Mouse (Mus musculus): ENCODE data around the gene Axin1. TPM values are rescaled to one million over a fixed set of nuclear protein-coding genes. Genes with fewer than 3 reads are reported as not detected.
"Not testable (repeated sequence)": the region's sequence is repeated elsewhere in the genome, so short reads cannot be mapped to it uniquely, and the experiment has no call there.

Axin1 gene
- total RNA-seq, 2 experiments from 2014 or later, result 23.2 to 23.6 TPM

DNA sequence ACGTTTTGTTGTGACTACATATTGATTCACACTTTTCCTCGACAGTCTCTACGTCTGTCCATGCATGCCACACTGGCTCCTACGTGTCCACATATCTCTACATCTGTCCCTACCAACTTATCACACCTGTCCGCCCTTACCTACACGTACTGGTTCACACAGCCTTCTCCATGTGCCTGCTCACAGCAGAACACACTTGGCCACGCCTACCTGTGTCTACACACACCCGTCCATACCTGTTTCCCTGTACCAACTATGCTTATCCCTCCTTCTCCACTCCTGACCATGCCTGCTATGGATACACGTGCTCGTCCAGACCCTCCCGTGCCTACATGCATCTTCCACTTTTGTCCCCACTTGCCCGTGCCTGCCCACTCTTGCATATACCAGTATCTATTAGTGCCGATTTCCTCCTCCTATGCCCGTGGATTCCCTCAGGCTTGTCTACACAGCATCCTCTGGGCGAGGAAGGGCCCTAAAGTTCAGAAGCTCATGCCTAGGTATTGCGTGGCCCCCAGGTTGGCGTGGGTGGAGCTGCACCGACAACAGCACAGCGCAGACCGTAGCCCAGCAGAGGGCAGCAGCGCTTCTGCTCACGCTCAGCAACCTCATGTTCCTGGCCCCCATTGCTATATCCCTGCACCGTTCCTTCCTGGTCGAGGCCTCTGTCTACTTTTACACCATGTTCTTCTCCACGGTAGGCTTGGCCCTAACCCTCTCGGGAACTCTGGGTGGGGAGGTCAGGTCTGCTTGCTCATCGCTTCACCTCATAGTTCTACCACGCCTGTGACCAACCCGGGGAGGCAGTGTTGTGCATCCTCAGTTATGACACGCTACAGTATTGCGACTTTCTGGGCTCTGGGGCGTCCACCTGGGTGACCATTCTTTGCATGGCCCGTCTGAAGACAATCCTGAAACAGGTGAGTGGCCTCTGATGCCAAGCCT, 18.4 kb upstream of the Axin1 start:
- DNase-seq (ENCODE audit: extremely low spot score in 1 of 2, low spot score in 1 of 2), result peak in 1 of 2 experiments; percentile 62

DNA sequence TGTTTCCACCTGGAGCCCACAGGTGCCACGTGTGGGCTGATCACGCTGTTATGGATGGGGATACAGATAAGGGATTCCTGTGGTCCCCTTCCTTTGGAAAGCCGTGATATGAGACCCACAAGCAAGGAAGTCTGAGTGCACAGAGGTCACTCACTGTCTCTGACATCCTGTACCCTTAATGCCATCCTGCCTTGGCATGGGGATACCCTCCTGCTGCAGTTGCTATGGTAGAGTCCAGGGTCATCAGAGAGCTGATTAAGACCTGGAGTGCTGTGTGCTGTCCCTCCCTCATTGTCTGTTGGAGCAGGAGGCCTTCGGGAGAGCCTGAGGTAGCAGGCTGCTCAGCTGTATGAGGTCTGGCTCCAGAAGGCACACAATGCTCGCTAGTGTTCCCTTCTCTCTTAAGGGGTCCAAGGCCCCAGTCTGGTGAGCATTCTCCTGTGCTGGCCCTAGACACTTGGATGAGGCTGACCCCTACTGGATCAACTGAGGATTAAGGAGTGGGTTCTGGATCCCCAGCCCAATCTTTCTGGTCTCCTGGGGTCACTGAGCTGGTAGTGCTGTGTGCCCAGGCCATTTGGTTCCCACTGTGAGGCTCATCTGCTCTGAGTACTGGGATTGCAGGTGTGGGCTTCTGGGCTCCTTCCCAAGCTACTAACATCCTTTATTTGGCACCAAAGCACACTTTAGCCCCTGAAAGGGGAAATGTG, 15.9 kb upstream of the Axin1 start:
- no peak for DNase-seq (ENCODE audit: extremely low spot score in 1 of 2, low spot score in 1 of 2)

DNA sequence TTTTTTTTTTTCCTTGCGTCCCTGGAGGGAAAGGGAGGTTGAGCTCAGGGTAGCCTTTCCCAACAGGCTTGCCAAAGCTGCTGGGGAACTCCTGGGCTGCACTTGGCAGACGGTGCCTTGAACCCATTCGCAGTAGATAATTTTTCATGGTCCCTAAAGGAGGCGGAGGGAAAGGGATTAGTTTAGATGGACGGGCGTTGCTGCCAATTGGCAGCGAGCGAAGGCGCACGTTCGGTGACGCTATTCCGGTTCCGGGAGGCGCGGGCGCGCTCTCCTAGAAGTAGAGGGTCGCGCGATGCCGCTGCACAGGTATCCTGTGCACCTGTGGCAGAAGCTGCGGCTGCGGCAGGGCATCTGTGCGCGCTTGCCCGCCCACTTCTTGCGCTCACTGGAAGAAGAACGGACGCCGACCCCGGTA, 15.2 kb upstream of the Axin1 start, which contains the start of gene Mrpl28:
TSS of gene Mrpl28 (plus strand) at position 234 of the 418 bp plus-strand sequence.
- DNase-seq (ENCODE audit: extremely low spot score in 1 of 2, low spot score in 1 of 2), result peak; percentile 80 to 87

DNA sequence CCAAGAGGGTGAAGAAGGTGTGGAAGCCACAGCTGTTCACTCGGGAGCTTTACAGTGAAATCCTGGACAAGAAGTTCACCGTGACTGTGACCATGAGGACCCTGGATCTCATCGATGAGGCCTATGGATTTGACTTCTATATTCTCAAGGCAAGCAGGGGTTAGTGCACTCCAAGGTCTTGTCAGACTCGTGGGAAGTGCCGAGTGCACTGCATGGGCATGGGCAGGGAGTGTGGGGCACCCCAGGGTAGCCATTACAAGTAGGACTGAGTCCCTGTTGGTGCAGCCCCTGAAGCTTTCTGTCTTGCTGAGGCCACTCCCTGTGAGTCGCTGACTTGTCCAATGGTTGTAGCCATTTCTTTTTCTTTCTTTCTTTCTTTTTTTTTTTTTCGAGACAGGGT, 13.9 kb upstream of the Axin1 start:
- no peak for DNase-seq (ENCODE audit: extremely low spot score in 1 of 2, low spot score in 1 of 2)

DNA sequence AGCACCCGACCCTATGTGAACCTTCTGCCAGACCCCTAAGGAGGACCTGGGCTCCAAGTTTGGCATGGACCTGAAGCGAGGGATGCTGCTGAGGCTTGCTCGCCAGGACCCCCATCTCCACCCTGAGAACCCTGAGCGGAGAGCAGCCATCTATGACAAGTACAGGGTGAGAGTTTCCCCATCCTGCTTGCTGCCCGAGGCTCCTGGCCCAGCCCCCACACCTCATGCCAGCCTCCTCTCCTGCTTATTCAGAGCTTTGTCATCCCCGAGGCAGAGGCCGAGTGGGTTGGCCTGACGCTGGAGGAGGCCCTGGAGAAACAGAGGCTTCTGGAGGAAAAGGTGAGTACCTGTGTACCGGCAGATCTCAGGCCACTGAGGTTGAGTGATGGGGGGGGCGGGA, 13.3 kb upstream of the Axin1 start:
- no peak for DNase-seq (ENCODE audit: extremely low spot score in 1 of 2, low spot score in 1 of 2)

DNA sequence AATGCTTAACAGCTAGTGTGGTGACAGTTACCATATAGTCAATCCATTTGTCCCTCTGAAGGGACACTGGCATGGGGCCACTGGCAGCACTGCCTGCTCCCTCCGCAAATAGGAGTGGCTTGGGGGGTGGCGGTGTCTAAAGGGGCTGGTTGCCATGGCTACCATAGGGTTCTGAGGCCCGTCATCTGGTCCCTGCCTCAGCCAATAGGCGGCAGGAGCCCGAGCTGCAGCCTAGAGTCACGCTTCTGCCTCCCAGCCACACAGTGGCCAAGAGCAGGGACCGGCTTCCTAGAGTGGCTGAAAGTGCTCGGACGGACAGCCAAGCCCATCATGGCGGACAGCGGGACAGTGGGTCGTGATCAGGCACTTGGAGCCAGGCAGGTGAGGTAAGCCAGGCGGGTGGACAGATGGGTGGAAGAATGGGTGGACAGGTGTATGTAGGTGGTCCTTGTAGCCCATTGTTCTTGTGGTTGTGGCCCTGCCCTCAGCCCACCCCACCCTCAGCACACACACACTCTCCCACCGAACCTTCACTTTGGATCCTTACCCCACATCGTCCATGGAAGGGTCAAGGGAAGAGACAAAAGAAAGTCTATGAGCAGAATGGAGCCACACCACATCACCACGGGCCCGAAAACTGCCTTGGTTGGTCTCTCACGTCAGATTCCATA, 7.3 kb upstream of the Axin1 start:
- DNase-seq (ENCODE audit: extremely low spot score in 1 of 2, low spot score in 1 of 2), result no peak

DNA sequence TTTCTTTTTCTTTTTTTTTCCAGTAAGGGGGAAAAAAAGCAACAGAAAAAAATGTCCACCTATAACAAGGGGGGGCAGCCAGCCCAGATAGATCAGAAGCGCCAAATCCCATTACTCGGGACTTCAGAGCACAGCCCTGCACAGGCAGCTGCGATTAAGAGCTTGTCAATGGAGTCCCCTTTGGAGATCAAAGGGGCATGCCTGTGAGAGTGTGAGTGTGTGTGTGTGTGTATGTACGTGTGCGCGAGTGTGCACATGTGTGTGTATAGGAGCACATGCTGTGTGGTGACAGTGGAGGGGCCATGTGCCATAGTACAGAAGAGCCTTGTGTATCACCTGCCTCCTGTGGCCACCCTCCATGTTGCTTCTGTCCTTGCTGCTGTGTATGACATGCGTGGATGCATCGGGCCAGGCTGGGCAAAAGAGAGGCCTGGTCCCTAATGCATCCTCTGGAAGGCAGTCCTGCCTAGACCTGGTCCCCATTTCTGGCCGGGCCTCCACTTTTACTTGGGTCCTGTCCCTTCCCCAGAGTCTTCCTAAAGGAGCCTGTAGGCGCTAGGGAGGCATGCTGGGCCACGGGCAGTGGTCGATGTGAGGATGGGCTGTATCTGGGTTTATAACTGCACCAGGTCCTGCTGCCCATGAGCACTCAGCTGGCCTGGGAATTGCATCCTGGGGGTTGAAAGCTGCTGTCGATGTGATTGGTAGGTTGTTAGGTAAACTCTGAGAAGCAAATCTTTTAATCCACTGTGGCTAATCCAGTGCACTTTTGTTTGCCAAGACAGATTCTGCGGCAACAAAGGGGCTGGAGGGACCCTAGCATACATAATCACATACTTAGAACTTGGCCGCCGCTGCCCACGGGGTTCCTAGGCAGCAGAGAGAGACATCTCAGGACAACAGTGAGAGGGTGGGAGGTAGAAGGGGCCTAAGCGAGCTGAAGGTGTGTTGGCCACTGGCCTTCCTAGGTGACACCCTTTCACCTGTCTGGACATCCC, 6.3 kb upstream of the Axin1 start:
- no peak for DNase-seq (ENCODE audit: extremely low spot score in 1 of 2, low spot score in 1 of 2)

DNA sequence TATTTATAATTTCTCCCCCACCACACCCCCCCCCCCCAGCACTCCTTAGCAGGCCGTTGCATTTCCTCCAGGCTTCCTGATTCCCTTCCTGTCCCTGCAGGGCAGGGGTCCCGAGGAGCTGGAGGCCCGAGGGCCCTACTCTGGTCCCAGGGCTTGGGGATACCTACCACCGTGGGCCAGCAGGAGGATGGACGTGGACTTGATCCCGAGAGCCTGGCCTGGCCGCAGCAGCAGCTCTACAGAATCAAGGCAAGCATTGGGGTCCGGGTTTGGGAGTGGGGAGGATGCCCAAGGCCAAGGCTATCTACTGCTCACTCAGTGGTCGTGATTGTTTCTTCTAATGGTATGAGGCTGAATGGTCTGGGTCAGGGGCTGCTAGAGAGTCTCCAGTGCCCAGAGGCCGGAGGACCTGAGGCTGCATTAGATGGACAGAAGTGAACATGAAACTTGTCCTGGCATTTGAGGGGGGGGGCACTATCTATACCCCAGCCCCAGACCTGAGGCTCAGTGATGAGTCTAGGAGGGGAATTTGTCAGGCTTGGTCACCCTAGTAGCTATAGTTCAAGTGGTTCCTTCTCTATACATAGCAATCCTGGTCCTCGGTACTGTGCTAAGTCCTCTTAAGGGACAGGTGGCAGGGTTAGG, 1.3 kb upstream of the Axin1 start:
- DNase-seq (ENCODE audit: extremely low spot score in 1 of 2, low spot score in 1 of 2), result no peak

DNA sequence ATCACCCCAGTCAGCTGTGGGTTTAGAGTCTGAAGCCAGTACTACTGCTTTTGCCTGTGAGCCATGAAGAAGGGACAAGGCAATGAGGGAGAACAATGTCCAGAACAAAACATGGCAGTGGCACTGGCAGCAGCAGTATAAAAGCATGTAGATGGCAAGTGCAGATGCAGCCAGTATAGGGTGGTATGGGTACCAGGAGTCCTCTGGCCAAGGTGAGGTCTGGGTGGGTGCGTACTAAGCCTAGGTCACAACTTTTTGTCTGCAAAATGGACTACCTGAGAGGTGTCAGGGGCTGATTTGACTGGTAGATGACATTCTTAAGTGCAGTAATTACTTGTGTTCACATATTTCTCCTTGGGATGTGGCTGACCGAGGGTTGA, 747 bp upstream of the Axin1 start:
- no peak for DNase-seq (ENCODE audit: extremely low spot score in 1 of 2, low spot score in 1 of 2)

DNA sequence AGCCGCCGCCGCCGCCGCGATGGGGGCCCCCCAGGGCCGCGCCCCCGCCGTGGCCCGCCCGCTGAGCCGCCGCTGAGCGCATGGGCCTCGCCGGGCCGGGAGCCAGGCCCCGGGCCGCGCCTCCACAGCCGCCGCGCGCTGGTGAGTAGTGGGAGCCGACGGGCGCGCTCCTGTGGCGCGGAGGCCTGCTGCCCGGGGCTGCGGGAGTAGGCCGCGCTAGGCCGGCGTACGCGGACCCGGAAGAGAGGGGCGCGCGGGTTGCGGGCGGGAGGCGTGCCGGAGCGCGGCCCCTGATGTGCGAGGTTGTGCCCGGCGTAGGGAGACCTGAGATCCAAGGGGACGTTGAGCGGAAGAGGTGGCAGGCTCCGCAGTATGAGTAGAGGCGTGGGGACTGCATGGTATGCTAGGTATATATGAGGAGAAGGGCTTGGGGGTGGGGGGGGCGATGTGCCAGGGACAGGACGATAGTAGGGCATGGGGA, 453 bp downstream of the Axin1 start:
- peak in 1 of 2 experiments; percentile 36 for DNase-seq (ENCODE audit: extremely low spot score in 1 of 2, low spot score in 1 of 2)

DNA sequence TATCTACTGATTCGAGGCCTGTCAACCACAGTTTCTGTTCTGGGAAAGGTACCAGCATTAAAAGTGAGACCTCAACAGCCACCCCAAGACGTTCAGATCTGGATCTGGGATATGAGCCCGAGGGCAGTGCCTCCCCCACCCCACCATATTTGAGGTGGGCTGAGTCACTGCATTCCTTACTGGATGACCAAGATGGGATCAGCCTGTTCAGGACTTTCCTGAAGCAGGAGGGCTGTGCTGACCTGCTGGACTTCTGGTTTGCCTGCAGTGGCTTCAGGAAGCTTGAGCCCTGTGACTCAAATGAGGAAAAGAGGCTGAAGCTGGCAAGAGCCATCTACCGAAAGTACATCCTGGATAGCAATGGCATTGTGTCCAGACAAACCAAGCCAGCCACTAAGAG, 4.3 kb downstream of the Axin1 start:
- no peak for DNase-seq (ENCODE audit: extremely low spot score in 1 of 2, low spot score in 1 of 2)

DNA sequence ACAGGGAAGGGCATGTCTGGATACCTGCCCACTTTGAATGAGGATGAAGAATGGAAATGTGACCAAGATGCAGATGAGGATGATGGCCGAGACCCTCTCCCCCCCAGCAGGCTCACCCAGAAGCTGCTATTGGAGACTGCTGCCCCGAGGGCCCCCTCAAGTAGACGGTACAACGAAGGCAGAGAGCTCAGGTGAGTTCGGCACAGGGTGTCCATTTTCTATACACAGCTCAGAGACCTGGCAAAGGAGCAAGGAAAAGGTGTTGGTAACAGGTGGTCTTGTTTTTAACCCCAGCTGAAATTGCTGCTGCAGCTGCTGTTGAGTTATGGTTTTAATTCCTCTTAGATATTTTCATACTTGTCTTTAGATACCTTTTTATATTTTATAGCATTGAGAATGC, 4.9 kb downstream of the Axin1 start:
- no peak for DNase-seq (ENCODE audit: extremely low spot score in 1 of 2, low spot score in 1 of 2)

DNA sequence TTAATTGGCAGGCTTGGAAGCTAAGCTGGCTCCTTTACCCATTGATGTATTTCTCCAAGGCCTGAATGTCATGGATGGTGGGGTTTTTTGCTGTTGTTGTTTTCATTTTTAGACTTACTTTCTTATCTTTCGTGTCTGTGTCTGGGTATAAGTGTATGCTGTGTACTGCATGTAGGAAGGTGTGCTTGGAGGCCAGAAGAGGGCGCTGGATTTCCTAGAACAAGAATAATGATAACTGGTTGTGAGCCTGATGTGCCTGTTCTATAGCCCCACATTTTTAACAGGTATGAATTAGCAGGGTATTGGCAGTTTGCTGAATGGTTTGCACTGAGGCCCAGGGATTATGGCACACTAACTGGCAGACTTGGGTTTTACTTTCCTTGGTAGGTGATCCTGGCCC, 10.6 kb downstream of the Axin1 start:
- DNase-seq (ENCODE audit: extremely low spot score in 1 of 2, low spot score in 1 of 2), result no peak

DNA sequence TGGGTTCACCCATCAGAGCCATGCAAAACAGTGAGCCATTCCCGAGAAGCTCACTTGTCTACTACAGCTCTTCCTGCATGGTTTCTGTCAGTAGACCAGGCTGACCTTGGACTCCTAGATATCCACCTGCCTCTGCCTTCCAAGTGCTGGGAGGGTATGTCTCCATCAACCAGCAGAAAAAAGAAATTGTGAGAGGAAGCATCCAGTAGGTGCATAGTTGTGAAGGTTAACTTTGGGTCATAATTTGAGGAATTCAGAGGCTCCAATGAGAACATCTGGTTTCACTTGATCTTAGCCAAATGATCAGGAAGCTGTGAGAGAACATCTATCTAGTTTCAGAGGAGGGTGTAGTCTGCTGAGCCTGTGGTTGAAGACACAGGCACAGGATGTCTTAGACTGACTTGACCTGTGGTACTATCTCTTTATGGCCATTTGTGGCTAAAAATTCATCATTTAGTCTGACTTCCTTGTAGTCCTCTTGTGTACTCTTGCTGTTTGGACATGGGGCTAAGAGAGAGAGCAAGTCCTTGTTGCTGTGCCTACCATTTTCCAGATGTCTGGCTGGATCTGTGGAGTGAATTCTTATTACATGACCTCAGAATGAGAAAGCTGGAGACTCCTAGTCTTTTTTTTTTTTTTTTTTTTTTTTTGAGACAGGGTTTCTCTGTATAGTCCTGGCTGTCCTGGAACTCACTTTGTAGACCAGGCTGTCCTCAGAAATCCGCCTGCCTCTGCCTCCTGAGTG, 13.6 kb downstream of the Axin1 start:
- DNase-seq (ENCODE audit: extremely low spot score in 1 of 2, low spot score in 1 of 2), result no peak

DNA sequence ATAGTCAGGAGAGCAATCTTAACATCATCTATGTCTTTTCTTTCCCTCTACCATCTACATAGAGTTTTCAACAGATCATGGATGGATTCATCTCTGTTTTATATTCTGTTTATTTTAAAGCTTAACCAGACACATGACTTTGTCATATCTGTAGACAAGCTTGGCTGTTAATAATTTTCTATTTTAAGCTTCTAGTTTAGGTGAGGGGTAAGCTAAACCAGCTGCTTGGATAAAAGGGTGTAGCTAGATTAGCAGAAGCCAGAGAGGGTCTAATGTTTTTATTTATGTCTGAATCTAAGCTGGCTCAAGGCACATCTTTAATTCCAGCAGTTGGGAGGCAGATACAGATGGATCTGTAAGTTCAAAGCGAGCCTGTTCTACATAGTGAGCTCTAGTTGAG, 24.2 kb downstream of the Axin1 start:
- no peak for DNase-seq (ENCODE audit: extremely low spot score in 1 of 2, low spot score in 1 of 2)

DNA sequence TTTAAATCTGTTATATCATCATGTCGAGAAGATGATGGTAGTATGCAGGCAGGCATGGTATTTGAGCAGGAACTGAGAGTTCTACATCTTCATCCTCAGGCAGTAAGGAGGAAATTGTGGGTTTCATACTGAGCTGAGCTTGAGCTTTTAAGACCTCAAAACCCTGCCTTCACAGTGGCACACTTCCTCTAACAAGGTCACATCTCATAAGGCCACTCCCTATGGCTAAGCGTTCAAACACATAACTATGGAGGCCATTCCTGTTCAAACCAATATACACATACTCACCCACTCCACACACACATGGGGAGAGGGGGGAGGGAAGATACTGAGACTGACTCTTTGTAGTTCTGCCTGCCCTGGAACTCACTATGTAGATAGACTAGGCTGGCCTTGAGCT, 29.6 kb downstream of the Axin1 start:
- DNase-seq (ENCODE audit: extremely low spot score in 1 of 2, low spot score in 1 of 2), result no peak

DNA sequence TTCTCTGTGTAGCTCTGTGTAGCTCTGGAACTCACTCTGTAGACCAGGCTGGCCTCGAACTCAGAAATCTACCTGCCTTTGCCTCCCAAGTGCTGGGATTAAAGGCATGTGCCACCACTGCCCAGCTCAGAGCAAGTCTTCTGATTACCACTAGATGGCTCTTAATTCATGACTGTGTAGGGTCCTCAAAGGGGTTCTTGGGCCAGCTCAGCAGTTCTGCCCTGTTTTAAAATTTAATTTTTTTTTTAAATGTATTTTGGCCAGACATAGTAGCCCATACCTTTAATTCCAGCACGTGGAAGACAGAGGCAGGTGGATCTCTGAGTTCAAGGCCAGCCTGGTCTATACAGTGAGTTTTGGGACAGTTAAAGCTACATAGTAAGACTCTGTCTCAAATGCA, 36.8 kb downstream of the Axin1 start:
- DNase-seq (ENCODE audit: extremely low spot score in 1 of 2, low spot score in 1 of 2), result not testable (repeated sequence)

DNA sequence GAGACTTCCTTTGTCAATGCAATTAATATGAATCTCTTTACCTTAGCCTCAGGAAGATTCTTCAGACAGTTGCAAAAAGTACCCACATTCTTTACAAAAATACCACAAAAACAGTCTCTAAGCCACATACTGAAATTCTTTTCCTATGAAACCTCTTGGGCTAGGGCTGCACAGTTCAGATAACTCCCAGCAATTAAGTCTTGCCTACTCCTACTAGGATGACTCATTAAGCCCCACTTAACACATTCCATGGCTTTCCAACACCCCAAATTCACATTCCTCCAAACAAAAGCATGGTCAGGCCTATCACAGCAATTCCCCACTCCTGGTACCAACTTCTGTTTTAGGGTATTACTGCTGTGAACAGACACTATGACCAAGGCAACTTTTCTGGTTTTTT, 40.1 kb downstream of the Axin1 start:
- DNase-seq (ENCODE audit: extremely low spot score in 1 of 2, low spot score in 1 of 2), result no peak

DNA sequence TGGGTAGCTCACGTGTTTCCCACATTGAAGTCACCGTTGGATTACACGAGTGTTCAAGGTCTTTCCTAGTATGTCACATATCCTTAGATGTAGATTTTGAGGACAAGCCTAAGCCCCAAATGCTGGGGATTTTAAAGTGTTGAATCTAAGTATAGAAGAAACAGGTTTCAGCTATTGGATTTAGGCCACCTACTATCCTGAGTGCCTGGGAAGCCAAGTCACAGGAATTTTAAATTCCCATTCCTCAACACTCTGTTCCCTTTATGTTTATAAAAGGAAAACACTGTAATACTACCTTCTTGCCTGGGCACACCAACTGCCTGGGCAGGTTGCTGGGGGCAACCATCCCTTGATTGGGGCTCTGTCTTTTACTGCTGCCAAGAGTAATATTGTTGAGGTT, 42.7 kb downstream of the Axin1 start:
- no peak for DNase-seq (ENCODE audit: extremely low spot score in 1 of 2, low spot score in 1 of 2)
